Mouse (Mus musculus) T-cell, adult 66 days (primary cell): Measurements from ENCODE around the gene Gtpbp10. TPM values are rescaled to one million over a fixed set of nuclear protein-coding genes. Genes with fewer than 3 reads are reported as not detected.

Experiments
- total RNA-seq, 2 experiments: library from RNA; stranded (reverse); gene quantifications; 3 replicates in 1 of 2; 4 replicates in 1 of 2; pipeline ENCODE4 v1.2.4; 2023

Gtpbp10 gene
- total RNA-seq = 10 to 100 TPM; 18.0 to 23.1 TPM

GRCm38 (mm10) chr5:5559079-5559740 lies at the start of gene Gtpbp10:
Gtpbp10 (minus strand) TSS chr5:5559538.

GRCm38 (mm10) chr5:5573749-5574317 lies 14.5 kb upstream of the Gtpbp10 start, which contains the start of gene Gm8773:
Gm8773 (plus strand) TSS chr5:5573799.

GRCm38 (mm10) chr5:5514196-5515076 lies 44.9 kb downstream of the Gtpbp10 start, which contains the start of gene Cldn12:
Cldn12 (minus strand) TSS chr5:5514958.

Other genes with a start within 250 kb of the Gtpbp10 start
- under 1 TPM; 0.61 to 0.74 TPM for gene Cdk14, start 139.2 kb downstream of the Gtpbp10 start, total RNA-seq
- not detected for gene 1700015F17Rik, start 80.4 kb downstream of the Gtpbp10 start, total RNA-seq
- 1 to 10 TPM; 1.3 to 1.4 TPM for gene Cldn12, start 44.6 kb downstream of the Gtpbp10 start, total RNA-seq
- not detected for gene Gm8773, start 14.3 kb upstream of the Gtpbp10 start, total RNA-seq
- not detected for gene Cfap69, start 104.7 kb upstream of the Gtpbp10 start, total RNA-seq
- not detected for gene Steap2, start 135.0 kb upstream of the Gtpbp10 start, total RNA-seq
- not detected for gene Steap1, start 189.8 kb upstream of the Gtpbp10 start, total RNA-seq